Mouse (Mus musculus) midbrain, postnatal 0 days (tissue): ENCODE results near the gene Chka. TPM values are rescaled to one million over a fixed set of nuclear protein-coding genes. Genes with fewer than 3 reads are reported as not detected.

Experiments used
- ATAC-seq: fragments of 200-750 bp; cut with Nextera tagmentation; 2 replicates; pipeline ENCODE4 v1.8.0; 2017; ENCODE audit warnings: moderate number of reproducible peaks, mild to moderate bottlenecking, moderate TSS enrichment, moderate library complexity; ENCODE audit not compliant: low FRiP score
- DNase-seq: peaks from one replicate; pipeline ENCODE4 v3.0.0-alpha.2; 2015; ENCODE audit warnings: low spot score
- H3K27ac ChIP-seq: fragments of 300-500 bp; sonication (generic); 2 replicates; pipeline ENCODE4 v1.5.1; 2014; ENCODE audit warnings: low read depth, mild to moderate bottlenecking, low read length, mixed read lengths
- H3K27me3 ChIP-seq: fragments of 300-500 bp; sonication (generic); 2 replicates; pipeline ENCODE4 v1.6.1; 2014; ENCODE audit warnings: low read length, control low read depth, mixed read lengths; ENCODE audit not compliant: insufficient read depth
- H3K36me3 ChIP-seq: fragments of 300-500 bp; sonication (generic); 2 replicates; pipeline ENCODE4 v1.6.1; 2014; ENCODE audit warnings: low read length, control low read depth, mixed read lengths; ENCODE audit not compliant: insufficient read depth
- H3K4me1 ChIP-seq: fragments of 300-500 bp; sonication (generic); 2 replicates; pipeline ENCODE4 v1.6.1; 2014; ENCODE audit warnings: mild to moderate bottlenecking, control low read depth, antibody characterized with exemption, low read length, mixed read lengths; ENCODE audit not compliant: insufficient read depth
- H3K4me2 ChIP-seq: fragments of 300-500 bp; sonication (generic); 2 replicates; pipeline ENCODE4 v1.6.1; 2014; ENCODE audit warnings: low read depth, mild to moderate bottlenecking, low read length, mixed read lengths; ENCODE audit not compliant: poor library complexity, severe bottlenecking
- H3K4me3 ChIP-seq: fragments of 300-500 bp; sonication (generic); 2 replicates; pipeline ENCODE4 v1.5.1; 2014; ENCODE audit warnings: low read depth, mild to moderate bottlenecking, low read length, moderate library complexity
- H3K9ac ChIP-seq: fragments of 300-500 bp; sonication (generic); replicated peaks from 2 replicates; pipeline ENCODE4 v1.6.1; 2014; ENCODE audit warnings: mild to moderate bottlenecking, low read length, moderate library complexity, mixed read lengths; ENCODE audit not compliant: poor library complexity, severe bottlenecking
- H3K9me3 ChIP-seq: fragments of 300-500 bp; sonication (generic); 2 replicates; pipeline ENCODE4 v1.6.1; 2016; ENCODE audit warnings: low read length, control low read depth
- CTCF ChIP-seq: IDR thresholded peaks from 2 replicates; pipeline ENCODE4 v1.5.1; 2016; ENCODE audit warnings: antibody characterized with exemption, mild to moderate bottlenecking
- WGBS: fragments of 180-500 bp; shearing (Covaris S2); extraction: QIAGEN DNeasy Blood & Tissue Kit; methylation state at CpG from one replicate; pipeline ENCODE4 v1.1.7; 2014; 5-methylcytosine and 5-hydroxymethylcytosine counted together
- polyA plus RNA-seq: library from polyadenylated mRNA; unstranded; fragments of >200 nt; fragmentation: Nextera tagmentation; extraction: Ambion mirVana; gene quantifications from 2 replicates; pipeline ENCODE4 v1.2.1, GENCODE M21; 2015
- total RNA-seq: library from RNA; depleted of rRNA; stranded (reverse); fragments of >200 nt; gene quantifications from 2 replicates; pipeline ENCODE4 v1.2.3, GENCODE M21; 2014

Chka gene
- total and polyA plus RNA-seq, 2 experiments from 2014 or later, result 56.3 to 62.7 TPM

DNA sequence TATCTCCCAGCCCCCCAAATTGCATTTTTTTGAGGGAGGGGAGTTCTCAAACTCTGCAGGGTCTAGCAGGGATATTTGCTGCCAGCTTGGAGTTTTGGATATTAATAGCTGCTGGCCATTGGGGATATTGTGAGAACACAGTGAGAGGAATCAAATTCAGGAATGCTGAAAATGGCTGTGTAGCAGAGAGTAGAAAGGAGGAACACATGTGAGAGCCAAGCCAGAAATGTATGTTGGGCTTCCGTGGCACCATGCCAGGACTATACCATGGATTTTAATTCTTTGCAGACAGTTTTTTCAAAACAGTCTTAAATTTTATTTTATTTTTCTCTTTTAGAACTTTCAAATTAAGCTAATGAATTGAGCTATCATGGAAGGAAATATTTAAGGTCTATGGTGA is 16.7 kb downstream of the Chka start:
- Histone ChIP-seq H3K4me1 (no peaks in the 10 kb centered on the region), H3K4me3 (no peak overlapping the region), H3K36me3 (no peaks in the 10 kb centered on the region), H3K9ac (no peak overlapping the region), H3K9me3 (no peaks in the 10 kb centered on the region), H3K4me2 (no peak overlapping the region), H3K27me3 (no peaks in the 10 kb centered on the region), H3K27ac (no peak overlapping the region)
- DNase-seq, result no peak
- no peak for TF ChIP-seq CTCF
- no peak for ATAC-seq
- WGBS, result 93% methylated on average over 1 of the region's 1 CpGs

DNA sequence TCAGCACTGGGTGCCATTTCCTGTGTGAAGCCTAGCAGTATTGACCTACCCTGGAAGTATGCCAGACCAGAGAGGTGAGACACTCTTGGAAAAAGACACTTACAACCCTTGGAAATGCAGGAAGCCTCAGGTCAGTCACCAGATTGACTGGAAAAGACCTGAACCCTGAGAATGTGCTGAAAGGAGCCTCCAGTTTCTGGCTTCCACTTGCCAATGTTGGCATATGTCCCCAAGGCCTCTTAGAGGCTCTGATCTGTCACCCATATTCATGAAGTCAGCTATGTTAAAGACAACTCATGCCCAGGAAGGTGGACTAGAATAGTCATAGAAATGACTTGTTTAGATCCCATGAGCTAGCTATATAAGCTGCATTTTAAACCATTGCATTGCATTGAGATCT is 19.9 kb downstream of the Chka start:
- ATAC-seq, result no peak
- TF ChIP-seq CTCF, result no peak
- Histone ChIP-seq H3K4me2 (no peak overlapping the region), H3K9ac (no peak overlapping the region), H3K4me3 (no peak overlapping the region), H3K36me3 (peaks cover 4% of the 10 kb centered on the region; the same call in 1 of the 2 replicates), H3K27ac (no peak overlapping the region), H3K27me3 (no peaks in the 10 kb centered on the region), H3K4me1 (no peaks in the 10 kb centered on the region), H3K9me3 (no peaks in the 10 kb centered on the region)
- no peak for DNase-seq

DNA sequence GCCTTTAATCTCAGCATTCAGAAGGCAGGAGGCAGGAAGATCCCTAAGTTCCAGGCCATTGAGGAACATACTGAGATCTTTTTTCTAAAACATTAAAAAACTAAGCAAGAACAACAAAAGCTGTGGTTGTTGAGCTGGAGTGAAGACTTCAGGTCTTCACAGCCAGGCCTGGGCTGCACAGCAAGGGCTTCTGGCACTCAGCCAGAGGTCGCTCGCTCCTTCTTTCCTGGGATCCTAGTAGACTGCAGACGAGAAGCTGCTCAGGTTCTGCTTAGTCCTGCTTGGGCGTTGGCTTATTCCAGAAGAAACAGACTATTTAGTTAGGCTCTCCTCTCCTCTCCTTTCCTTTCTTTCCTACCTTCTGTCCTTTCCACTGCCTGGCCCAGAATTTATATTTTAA is 20.8 kb downstream of the Chka start:
- peak; percentile 29 for DNase-seq
- WGBS, result 60% methylated on average over 4 of the region's 4 CpGs

DNA sequence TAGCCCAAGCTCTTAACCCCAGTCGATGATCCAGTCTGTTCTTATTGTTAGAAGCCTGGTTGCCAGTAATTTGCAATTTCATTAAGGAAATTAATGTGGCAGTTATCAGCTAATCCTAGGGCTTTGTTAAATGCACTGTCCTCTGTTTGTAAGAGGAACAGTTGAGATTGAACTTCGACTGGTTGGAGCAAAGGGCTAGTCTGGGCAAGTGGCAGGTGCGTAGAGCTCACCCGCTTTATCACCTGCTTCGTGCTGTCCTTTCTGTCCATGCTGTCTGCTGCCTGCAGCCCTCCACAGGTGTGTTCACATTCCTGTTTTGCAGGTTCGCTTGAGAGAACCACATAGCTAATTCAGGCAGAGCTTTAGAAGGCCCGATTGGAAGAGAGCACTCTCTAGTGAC is 23.5 kb downstream of the Chka start:
- no peak for ATAC-seq
- H3K4me3 ChIP-seq, result no peak overlapping the region
- no peak for DNase-seq
- H3K9ac ChIP-seq, result no peak overlapping the region
- H3K9me3 ChIP-seq, result no peaks in the 10 kb centered on the region
- no peak for TF ChIP-seq CTCF
- no peak overlapping the region for H3K4me2 ChIP-seq
- H3K36me3 ChIP-seq, result peaks cover 10% of the 10 kb centered on the region; the same call in 1 of the 2 replicates
- WGBS, result 86% methylated on average over 7 of the region's 7 CpGs
- no peaks in the 10 kb centered on the region for H3K27me3 ChIP-seq
- H3K27ac ChIP-seq, result no peak overlapping the region
- no peaks in the 10 kb centered on the region for H3K4me1 ChIP-seq

More for the DNA sequence above, 20.8 kb downstream of the Chka start:
- Histone ChIP-seq H3K4me3 (no peak overlapping the region), H3K9me3 (no peaks in the 10 kb centered on the region), H3K9ac (no peak overlapping the region), H3K4me1 (no peaks in the 10 kb centered on the region), H3K36me3 (peaks cover 4% of the 10 kb centered on the region; the same call in 1 of the 2 replicates), H3K27me3 (no peaks in the 10 kb centered on the region), H3K27ac (no peak overlapping the region), H3K4me2 (no peak overlapping the region)
- no peak for TF ChIP-seq CTCF
- ATAC-seq, result no peak

DNA sequence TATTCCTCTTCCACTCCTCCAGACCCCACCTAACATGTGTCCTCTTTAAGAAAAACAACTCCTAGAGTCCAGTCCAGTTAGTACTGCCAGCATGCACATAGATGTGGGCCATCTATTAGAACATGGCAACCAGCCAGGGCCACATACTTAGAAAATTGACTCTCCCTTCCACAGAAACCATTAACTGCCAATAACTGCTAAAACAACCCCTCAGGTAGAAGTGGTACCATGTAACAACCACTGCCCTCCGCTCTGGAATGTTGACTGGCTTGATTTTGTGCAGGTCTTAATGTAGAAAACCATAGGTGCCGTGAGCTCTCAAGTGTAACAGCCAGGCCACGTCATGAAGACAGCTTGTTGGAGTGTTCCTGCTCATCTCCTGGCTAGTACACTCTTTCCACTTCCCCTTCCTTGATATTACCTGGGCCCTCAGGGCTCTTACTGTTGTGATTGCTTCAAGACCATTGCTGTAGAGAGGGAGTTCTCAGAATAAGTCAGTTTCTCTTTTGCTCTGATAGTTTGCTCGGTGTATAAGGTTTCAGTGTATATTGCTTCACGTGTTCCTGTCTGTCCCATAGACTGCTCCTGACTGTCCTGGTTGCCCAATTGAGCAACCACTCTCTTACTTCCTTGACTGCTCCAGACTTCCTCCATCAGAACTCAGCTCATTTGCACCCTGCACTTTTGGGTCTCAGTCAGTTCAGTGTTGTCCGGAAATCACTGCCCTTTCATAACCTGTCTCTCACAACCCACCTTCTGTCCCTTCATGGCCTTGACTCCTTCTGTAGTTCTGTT is 28.7 kb downstream of the Chka start:
- no peaks in the 10 kb centered on the region for H3K27me3 ChIP-seq
- ATAC-seq (no peak), DNase-seq (no peak)
- H3K36me3 ChIP-seq, result peaks cover 17% of the 10 kb centered on the region; the same call in 1 of the 2 replicates
- TF ChIP-seq CTCF, result no peak
- 0 out of 2 replicates have a peak, but pooled peaks cover 3% of the 10 kb centered on the region for H3K4me1 ChIP-seq
- H3K4me3 ChIP-seq, result no peak overlapping the region
- H3K27ac ChIP-seq, result no peak overlapping the region
- no peaks in the 10 kb centered on the region for H3K9me3 ChIP-seq
- no peak overlapping the region for H3K4me2 ChIP-seq
- whole genome bisulfite sequencing, result 97% methylated on average over 6 of the region's 6 CpGs
- H3K9ac ChIP-seq, result no peak overlapping the region

DNA sequence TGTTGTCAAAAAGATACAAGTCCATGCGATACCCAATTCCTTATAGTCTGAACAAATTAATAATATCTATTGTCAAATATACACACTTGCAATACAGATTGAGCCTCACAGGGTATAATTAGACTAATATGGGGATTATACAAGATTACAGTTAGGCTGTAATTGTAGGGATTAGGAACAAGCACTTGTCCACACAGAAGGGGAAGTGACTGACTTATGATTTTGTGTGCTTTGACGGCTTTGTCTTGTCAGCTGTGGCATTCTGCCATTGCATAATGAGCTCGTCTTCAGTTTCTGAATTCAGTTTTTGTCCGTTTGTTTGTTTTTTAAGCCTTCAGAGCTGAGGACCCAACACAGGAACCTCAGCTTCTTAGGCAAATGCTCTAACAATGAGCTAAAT is 30.6 kb downstream of the Chka start:
- Histone ChIP-seq H3K4me1 (0 out of 2 replicates have a peak, but pooled peaks cover 3% of the 10 kb centered on the region), H3K9ac (no peak overlapping the region), H3K4me3 (no peak overlapping the region), H3K36me3 (peaks cover 24% of the 10 kb centered on the region), H3K9me3 (no peaks in the 10 kb centered on the region), H3K4me2 (no peak overlapping the region), H3K27ac (no peak overlapping the region), H3K27me3 (no peaks in the 10 kb centered on the region)
- DNase-seq, result no peak
- TF ChIP-seq CTCF, result no peak
- WGBS, result 61% methylated on average over 4 of the region's 4 CpGs
- ATAC-seq, result no peak
